Mouse (Mus musculus): ENCODE results near the gene Lyar.

Gene Lyar

GRCm38 (mm10) chr5:38220328-38220912 lies at the start of gene Lyar, which contains the start of gene Zbtb49:
TSS of gene Lyar (plus strand) at chr5:38220470.
TSS of gene Zbtb49 (minus strand) at chr5:38220457.
- under 1% methylated on average over 55 of the region's 55 CpGs for WGBS

DNA sequence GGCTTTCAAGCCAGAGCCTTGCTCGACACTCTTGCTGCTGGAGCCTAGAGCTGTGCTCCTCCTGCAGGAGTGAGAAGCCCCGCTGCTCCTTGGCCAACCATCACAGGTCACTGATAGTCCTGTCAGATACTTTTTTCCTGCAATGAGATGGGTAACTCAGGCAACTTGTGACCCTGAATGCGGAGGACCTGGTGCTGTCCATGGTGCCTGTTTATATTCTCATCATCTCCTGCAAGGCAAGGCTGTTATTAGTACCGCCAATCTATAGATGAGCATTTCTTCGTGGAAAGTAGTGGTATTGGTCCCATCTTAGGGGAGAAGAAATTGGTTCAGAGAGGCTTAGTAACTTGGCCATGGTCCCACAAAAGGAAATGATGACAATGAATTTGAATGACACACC lies 46.5 kb upstream of the Lyar start:
- 70% methylated on average over 5 of the region's 5 CpGs for WGBS

GRCm38 (mm10) chr5:38174256-38174912 lies 45.9 kb upstream of the Lyar start:
- 83% methylated on average over 16 of the region's 16 CpGs for WGBS

- 89% methylated on average over 6 of the region's 6 CpGs for WGBS
These were observed 35.5 kb upstream of the Lyar start for GRCm38 (mm10) chr5:38184688-38185285.

GRCm38 (mm10) chr5:38187006-38187405 lies 33.3 kb upstream of the Lyar start:
- 100% methylated on average over 2 of the region's 2 CpGs for WGBS

DNA sequence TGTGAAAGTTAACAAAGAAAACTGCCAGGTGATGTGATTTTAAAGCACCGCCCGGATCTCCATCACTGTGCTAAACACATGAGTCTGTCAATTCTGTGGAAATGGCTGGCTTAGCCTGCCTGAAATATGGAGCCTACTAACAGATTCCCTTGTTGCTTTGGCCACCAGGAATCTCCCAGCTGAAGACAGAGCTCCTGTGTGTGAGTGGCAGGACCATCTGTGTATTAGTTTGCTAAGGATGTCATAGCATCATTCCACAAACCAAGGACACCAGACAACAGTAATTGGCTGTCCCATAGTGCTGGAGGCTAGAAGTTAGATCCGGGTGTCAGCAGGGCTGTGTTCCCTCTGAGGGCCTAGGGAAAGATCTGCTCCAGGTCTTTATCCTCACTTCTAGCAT lies 29.4 kb upstream of the Lyar start:
- 97% methylated on average over 3 of the region's 3 CpGs for WGBS

DNA sequence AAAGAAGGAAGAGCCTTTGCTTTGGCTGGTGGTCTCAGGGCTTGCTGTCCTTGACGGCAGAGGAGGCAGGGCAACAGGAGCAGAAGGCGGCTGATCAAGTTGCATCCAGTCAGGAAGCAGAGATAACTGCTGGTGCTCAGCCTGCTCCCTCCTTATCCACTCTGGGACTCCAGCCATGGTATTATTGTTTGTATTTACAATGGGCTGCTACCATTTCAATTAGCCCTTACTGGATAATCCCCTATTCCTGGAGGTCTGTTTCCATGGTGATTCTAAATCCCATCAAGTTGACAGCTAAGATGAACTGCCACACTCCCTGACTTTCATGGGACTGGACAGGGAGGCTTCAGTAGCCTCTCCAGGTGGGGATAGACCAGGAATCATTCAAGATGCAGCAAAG lies 25.3 kb upstream of the Lyar start:
- 53% methylated on average over 2 of the region's 2 CpGs for WGBS

DNA sequence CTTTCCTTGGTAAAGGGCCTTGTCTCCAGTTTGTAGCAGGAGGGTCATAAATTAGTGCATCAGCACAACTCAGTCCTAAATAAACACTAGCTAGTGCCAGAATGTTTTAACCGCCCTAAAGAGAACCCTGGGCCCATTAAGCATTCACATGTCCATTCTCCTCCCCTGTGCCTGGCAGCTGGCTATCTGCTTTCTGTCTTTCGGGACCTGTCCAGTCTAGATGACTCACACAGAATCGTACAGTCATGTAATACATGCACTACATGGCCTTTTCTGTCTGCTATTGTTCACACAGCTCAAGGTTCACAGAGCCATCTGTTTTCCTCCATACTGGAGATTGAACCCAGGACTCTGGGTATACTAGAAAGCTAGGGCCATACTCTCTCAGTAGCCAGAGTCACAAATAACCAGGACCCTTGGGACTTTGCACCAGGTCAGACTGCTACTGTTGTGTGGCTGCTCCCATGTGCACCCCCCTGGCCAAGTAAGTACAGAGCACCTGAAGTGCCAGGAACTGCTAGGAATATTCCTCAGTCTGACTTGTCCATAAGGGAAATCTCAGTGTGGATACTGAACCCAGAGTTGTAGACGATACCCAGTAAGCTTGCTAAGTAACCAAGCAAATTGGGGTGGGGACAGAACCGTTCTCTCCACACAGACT lies 23.3 kb upstream of the Lyar start:
- WGBS, result 76% methylated on average over 5 of the region's 5 CpGs

DNA sequence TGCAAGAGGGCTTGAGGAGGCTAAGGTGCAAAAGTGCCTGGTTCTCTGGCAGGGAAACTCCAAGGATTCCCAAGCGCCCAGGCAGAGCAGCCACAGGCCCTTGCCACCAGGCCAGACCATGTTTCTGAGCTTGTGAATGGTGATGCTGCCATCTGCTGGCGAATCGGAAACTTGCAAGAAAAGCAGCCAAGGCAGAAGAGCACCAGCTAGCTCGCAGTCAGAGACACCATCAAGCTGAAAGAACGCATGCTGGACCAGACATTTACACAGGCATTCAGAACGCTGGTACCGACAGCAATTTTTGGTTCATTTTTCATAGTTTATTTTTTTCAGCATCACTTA lies 22.8 kb upstream of the Lyar start:
- 9% methylated on average over 7 of the region's 7 CpGs for WGBS

DNA sequence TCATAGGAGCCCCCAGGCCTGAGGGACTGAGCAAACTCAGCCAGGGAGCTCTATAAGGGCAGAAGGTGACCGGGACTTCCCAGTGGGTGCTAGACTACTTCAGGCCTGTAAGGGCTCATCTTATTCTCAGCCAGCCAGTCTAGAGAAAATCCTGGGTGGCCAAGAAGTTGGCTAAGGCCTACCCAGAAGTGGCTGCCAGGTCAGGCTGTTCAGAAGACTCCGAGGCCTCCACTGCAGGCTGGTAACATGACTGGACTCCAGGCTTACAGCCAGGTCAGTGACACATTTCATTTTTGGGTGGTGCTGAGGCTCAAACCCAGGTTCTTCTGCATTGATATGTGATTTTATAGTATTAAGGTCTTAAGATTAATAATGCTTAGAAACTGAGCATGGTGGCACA lies 20.6 kb upstream of the Lyar start:
- 88% methylated on average over 2 of the region's 2 CpGs for WGBS

- WGBS, result 44% methylated on average over 7 of the region's 7 CpGs
These were observed 15.0 kb upstream of the Lyar start for GRCm38 (mm10) chr5:38205303-38205726.

GRCm38 (mm10) chr5:38208985-38209384 lies 11.3 kb upstream of the Lyar start:
- WGBS, result 60% methylated on average over 8 of the region's 8 CpGs

GRCm38 (mm10) chr5:38211691-38212090 lies 8.6 kb upstream of the Lyar start:
- 79% methylated on average over 8 of the region's 8 CpGs for WGBS

DNA sequence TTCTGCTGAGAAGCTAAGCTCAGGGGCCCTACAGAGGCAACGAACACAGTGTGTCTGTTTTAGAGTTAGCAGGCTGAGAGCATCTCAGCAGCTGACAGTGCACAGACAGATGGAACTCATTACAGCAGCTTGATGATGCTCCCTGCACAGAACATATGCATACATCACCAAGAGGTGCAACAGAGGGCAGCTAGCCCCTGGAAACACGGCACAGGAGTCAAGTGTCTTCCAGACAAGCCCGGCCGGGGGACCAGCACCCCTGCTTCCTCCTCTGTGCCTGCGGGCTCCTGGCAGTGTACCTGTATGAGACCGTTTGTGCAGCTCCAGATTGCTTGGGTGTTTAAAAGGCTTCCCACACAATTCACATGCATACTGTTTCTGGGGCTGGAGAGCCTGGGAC lies 7.3 kb upstream of the Lyar start:
- WGBS, result 69% methylated on average over 6 of the region's 6 CpGs

- WGBS, result under 1% methylated on average over 35 of the region's 35 CpGs
These were observed 431 bp upstream of the Lyar start for GRCm38 (mm10) chr5:38219771-38220307.

DNA sequence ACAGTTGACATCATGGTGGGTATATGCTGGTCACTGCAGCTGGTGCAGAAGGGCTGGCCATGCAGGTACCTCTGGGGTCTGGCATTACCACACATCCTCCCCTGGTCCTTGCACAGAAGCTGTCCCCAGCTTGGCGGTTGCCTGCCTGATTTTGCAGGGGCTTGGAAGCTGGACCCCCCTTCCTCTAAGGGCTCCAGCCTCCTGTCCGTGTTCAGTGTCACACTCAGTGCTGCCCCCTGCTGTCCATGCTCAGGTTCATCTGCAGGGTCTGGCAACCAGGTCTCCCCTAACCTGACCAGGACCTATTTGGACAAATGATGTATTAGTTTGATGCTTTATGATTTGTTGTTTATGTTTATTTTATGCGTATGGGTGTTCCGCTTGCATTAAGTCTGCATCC lies 15.2 kb downstream of the Lyar start:
- 69% methylated on average over 4 of the region's 4 CpGs for WGBS

- WGBS, result 96% methylated on average over 2 of the region's 2 CpGs
These were observed 16.4 kb downstream of the Lyar start for GRCm38 (mm10) chr5:38236627-38237026.

DNA sequence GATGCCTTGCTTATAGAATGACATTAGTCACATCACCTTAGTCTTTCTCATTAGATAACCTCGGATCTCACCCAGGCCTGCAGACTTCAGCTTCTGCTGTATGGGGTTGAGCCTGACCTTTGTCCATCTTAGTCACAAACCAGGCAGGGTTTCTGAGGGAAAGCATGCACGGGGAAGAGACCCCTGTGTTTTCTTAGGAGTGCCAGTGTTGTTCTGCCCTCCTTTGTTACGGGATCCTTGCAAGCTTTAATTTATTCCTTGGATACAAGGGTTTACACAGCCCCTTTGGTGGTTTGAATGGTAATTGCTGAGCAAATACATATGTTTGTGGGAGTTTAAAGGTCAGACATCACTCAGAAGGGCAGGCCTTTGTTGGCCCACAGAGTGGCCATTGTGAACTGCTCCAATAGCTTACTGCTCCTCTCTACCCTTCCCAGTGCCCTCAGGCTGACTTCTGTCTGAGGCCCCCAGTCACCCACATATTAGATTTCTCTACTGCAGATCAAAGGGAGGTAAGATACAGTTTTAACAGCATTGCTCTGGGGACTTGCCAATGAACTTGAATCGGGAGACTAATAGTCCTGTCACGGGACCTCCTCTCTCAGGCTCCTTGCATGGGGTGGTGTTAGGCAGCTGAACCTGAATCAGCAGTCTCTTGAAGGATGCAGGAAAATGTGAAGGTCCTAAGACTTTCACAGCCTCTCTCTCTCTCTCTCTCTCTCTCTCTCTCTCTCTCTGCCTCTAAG lies 20.6 kb downstream of the Lyar start:
- 70% methylated on average over 5 of the region's 5 CpGs for WGBS

DNA sequence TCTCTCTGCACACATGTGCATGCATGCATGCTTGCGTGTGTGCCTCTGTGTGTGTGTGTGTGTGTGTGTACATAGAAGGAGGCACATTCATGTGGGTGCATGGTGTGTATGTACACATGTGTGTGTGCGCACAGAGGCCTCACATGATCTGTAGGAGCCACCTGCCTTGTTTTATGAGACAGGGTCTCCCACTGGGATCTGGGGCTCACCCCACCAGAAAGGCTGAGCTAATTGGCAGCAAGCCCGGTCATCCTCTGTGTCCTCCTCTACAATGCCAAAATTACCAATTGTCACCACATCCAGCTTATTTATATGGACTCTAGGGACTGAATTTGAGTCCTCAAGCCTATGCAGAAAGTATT lies 21.2 kb downstream of the Lyar start:
- WGBS, result 78% methylated on average over 3 of the region's 3 CpGs

DNA sequence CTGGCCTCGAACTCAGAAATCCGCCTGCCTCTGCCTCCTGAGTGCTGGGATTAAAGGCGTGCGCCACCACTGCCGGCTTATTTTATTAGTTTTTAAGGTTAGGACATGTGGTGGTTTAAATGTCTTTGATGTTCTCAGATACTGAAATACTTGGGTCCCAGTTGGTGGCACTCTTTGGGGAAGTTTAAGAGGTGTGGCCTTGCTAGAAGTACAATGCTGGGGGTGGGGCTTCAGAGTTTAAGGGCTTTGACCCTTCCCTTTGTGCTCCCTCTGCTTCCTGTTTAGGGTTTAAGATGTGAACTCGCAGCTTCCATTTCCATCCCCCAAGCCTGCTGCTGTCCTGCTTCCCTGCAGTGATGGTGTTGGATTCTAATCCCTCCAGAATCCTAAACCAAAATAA lies 21.7 kb downstream of the Lyar start:
- WGBS, result 84% methylated on average over 6 of the region's 6 CpGs

DNA sequence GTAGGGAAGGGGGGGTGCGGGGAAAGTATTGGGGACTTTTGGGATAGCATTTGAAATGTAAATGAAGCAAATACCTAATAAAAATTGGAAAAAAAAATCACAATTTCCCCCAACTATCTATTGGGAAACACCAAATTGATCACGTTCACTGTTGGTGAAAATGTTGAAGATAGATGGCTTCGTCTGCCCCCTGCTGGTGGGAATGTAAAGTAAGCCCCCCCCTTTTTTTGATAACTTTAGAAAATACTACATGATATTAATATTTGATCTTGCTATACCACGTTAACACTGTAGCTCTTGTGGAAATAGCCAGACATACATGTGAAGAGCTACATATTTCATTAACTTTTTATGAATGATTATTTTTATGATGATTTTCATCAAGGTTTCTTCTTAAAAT lies 34.9 kb downstream of the Lyar start:
- 43% methylated on average over 4 of the region's 4 CpGs for WGBS

GRCm38 (mm10) chr5:38255644-38256043 lies 35.4 kb downstream of the Lyar start:
- WGBS, result 71% methylated on average over 3 of the region's 3 CpGs
